Mouse (Mus musculus) yolk sac, embryonic 10.5 days (tissue): Measurements from ENCODE around the gene Heatr6.

Source experiments
- DNase-seq: peaks from one replicate; pipeline ENCODE4 v3.0.0-alpha.2; 2017; ENCODE audit warnings: low spot score

The Heatr6 gene

GRCm38 (mm10) chr11:83747376-83748265 is 5.9 kb upstream of the Heatr6 start:
- no peak for DNase-seq

- no peak for DNase-seq
These were observed 731 bp downstream of the Heatr6 start for GRCm38 (mm10) chr11:83754227-83754626.

GRCm38 (mm10) chr11:83767306-83767705 is 13.8 kb downstream of the Heatr6 start:
- no peak for DNase-seq

- DNase-seq, result no peak
These were observed 15.5 kb downstream of the Heatr6 start for GRCm38 (mm10) chr11:83768976-83769375.

- no peak for DNase-seq
These were observed 17.5 kb downstream of the Heatr6 start for GRCm38 (mm10) chr11:83771014-83771413.

DNA sequence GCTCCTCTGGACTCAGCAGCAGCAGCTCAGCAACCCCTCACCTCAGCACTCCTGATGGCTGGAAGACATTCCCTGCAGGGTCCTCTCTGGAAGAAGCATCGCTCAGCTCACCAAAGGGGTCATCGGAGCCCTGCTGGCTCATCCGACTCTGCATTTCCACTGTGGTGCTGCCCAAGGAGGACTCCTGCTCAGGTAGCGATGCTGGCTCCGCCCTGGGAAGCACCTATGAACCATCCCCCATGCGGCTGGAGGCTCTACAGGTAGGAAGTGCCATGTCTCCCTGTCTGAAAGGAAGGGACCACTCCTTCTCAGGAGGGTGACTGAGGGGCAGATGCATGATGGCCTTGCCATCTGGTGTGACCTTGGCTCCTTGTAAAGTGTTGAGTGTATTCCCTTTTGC is 18.8 kb downstream of the Heatr6 start:
- no peak for DNase-seq

DNA sequence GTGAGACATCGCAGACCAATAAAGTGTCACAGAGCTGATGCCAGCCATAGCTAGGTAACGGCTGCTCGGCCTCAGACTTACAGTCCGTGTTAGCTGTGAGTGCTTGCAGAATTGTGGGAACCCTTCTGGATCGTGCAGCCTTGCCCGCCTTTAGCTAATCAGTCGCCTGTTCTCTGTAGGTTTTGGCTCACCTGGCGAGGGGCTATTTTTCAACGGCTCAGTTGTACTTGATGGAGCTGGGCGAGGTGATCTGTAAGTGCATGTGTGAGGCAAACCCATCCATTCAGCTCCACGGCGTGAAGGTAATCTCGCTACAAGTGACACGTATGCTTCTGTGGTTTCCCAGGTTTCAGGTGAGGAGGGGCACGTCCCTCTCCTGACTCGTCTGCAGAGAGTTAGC is 20.2 kb downstream of the Heatr6 start:
- no peak for DNase-seq

DNA sequence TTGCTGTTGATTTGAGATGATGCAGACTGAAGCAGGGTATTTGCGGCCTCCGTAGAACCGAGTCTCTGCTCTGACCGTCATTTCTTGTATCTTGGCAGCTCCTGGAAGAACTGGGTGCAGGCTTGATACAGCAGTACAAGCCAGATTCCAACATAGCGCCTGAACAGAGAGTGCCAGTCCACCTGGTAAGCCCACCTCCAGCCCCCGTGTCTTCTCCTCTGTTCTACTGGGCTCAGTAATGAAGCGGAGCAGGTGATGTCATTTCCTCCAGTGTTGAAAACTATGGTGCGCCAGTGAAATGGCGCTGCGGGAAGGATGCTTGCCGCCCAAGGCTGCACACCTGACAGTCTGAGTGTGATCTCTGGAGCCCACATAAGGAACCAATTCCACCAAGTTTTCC is 20.8 kb downstream of the Heatr6 start:
- DNase-seq, result no peak

- no peak for DNase-seq
These were observed 23.3 kb downstream of the Heatr6 start for GRCm38 (mm10) chr11:83776798-83777197.

DNA sequence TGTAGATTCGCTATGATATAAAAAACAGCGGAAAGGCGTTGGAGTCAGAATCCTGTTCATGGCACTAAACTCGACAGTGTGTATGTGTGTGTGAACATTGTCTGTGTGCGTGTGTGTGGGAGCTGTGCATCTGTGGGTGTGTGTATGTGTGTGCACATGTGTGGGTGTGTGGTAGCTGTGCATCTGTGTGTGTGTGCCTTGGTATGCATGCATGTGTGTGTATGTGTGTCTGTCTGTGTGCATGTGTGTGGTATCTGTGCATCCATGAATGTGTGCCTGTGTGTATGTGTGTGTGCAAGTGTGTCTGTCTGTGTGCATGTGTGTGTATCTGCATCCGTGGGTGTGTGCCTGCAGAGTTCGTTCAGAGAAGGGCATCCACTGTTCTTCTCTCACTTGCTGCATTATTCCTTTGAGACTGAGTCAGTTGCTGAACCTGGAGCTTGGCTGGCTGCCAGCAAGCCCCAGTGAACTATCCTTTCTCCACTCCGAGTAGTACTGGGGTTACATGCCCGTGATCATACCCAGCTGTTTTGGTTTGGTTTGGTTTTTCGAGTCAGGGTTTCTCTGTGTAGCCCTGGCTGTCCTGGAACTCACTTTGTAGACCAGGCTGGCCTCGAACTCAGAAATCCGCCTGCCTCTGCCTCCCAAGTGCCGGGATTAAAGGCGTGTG is 30.6 kb downstream of the Heatr6 start:
- no peak for DNase-seq

GRCm38 (mm10) chr11:83784661-83785060 is 31.2 kb downstream of the Heatr6 start:
- DNase-seq, result no peak

DNA sequence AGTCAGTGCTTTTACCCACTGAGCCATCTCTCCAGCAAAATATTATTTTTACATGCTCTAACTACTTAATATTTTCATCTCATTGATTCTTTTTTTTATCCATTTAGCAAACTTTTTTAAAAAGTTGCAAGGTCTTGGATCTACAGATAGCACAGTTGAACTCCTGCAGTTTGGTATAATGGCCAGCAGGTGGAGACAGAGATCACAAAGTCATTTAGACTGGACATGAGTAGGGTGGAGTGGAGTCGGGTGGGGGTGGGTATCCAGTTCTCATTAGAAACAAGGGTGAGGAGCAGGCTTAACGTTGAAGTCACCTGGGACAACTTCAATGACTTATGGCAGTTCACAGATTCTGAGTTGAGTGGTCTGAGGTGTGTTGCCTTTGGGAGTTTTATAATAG is 31.9 kb downstream of the Heatr6 start:
- peak; percentile 55 for DNase-seq

DNA sequence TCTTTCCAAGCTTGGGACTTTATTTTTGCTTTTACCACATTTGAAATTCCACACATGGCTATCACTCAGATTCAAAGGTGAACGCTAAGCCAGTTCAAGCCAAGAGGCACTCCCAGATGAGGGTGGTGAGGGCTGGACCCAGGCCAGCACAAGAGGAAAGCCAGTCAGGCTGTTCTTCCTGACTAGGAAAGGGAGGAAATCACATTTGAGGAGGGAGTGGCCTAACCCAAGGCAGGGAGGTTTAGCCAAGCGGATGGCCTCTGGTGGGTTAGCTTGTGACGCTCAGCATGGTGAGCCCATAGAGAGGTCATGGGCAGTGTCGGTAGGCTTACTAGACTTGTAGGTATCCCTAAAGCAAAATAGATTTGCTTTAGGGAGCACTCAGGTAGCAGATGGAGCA is 33.3 kb downstream of the Heatr6 start:
- no peak for DNase-seq

DNA sequence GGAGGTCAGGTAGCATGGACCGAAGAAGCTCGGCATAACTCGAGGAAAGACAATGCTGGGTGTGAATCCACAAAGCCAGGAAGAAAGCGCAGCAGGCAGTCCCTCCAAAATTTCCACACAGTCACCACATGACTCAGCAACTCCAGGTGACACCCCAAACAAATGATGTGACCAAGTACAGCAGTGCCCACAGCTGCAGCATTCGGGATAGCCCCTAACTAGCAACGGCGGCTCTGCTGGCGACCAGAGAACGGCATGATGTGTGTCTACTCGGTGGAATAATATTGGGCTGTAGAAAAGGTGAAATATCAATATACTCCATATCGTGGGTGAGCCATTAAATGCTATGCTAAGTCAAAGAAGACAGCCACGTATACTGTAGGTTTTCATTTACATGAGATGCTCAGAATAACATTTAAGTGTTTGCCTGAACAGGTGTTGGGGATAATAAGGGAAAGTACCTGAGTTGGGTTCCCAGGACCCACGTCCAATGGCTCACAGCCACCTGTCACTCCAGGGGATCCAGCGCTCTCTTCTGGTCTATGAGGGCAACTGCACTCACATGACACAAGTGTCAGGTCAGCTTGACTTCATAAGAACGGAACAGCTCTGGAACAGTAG is 34.0 kb downstream of the Heatr6 start:
- no peak for DNase-seq

- DNase-seq, result no peak
These were observed 34.8 kb downstream of the Heatr6 start for GRCm38 (mm10) chr11:83788331-83788730.

- peak; percentile 35 for DNase-seq
These were observed 35.8 kb downstream of the Heatr6 start for GRCm38 (mm10) chr11:83789259-83789658.

- no peak for DNase-seq
These were observed 37.6 kb downstream of the Heatr6 start for GRCm38 (mm10) chr11:83791133-83791532.

- DNase-seq, result peak; percentile 81
These were observed 38.9 kb downstream of the Heatr6 start for GRCm38 (mm10) chr11:83792316-83792914.

GRCm38 (mm10) chr11:83793264-83793663 is 39.8 kb downstream of the Heatr6 start:
- peak; percentile 77 for DNase-seq

- DNase-seq, result no peak
These were observed 42.6 kb downstream of the Heatr6 start for GRCm38 (mm10) chr11:83796112-83796511.

GRCm38 (mm10) chr11:83796980-83797608 is 43.6 kb downstream of the Heatr6 start:
- DNase-seq, result peak; percentile 63

GRCm38 (mm10) chr11:83799871-83800430 is 46.5 kb downstream of the Heatr6 start:
- DNase-seq, result no peak
